Mouse (Mus musculus) embryo, embryonic 11 days (tissue): ENCODE data around the gene Fgd1.

Experiments
- DNase-seq: peaks from one replicate; pipeline ENCODE4 v3.0.0-alpha.2; 2015

Fgd1 gene

DNA sequence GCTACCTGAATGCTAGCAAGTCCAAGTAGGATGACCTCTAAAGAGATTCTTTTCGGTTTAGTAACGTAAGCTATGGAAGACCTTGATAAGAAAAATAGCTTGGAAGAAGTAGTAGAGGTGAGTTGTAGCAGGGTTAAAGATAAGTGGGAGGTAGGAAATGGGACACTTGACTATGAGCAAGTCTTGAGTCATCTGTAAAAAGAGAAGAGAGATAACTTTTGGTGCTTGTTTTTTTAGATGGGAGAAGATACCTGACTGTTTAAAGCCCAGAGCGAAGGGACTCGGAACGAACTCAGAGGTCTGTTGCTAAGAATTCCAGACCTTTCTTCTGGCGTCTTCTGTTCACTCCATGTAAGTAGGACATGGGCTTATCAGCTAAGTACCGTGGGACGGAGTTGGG lies at the start of gene Fgd1:
Fgd1 (plus strand) TSS at position 301 of the 400 bp plus-strand sequence.
- no peak for DNase-seq

DNA sequence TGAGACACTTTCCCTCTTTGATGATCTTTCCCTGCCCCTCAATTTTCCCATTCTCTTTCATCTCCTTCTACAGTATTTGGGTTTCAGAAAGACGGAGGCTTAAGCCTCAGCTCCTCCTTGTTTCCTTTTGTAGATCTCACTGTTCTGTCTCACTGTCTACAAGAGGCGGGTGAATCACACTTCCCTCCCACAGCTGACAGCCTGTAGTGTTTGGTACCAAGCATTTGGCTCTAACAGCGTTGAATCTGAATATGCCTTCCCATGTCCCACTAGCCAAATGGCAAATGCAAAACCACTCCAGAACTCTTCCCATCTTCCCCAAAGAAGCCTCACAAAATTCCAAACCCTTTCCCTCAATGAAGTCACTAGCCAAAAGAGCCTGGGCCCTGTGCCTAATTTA lies 49.2 kb upstream of the Fgd1 start:
- no peak for DNase-seq

DNA sequence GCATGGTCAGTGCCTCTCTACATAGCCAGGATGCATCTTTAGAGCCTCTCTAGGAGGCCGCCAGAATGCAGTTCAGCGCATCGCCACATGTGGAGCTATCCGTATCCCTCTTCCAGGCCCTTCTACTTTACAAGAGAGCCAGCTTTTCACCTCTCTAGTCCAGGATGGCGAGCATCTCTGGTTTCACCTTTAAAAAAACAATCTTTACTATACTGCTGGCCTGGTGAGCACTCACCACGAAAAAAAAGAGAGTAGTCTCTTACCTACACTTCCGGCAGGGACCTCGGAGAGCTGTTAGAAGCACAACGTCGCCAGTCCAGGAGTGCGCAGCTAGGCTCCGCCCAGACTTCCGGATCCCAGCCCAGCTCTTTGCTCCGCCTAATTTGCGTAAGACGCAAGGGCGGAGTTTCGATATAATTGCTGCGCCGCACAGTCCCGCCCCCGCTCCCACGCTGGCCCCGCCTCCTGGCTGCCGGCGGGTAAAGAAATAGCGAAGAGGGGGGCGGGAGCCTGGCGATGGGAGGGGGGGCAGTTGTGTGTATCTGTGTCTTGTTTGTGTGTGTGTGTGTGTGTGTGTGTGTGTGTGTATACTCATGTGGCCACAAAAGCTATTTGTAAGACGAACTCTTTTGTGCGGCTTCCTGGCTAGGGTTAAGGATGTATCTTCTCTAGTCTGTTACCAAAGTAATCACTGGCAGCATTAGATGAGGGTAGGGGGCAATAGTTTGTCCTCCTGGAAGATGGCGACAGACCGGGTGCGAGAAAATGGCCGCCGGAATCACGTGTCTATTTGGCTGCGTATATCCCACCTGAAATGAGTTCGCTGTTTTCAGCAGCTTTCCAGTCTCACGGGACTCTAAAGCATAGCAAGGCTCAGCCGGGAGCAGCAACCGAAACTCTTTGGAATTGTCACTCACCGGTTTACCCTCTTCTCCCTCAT lies 28.7 kb upstream of the Fgd1 start, which contains the start of gene Gnl3l:
Gnl3l (minus strand) TSS at position 385 of the 940 bp plus-strand sequence.
- DNase-seq, result peak; percentile 94

DNA sequence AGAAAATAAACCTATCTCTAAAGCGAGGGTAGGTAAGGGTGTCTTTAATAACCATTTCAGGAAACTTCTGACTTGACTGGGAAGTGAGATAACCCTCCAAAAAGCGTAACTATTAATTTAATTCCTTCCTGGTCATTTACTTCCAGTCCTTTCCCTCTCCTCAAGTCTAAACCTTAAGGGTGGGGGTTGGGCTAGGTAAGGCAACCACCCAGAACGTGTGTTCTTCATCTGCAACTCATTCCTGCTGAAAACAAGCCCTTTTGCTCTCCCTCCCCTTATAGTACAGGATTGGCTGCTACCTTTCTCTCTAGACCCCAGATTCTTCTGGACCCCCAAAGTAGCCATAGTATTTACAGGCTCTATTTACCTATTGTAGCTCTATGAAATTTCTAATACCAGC lies 28.1 kb upstream of the Fgd1 start:
- peak; percentile 36 for DNase-seq

DNA sequence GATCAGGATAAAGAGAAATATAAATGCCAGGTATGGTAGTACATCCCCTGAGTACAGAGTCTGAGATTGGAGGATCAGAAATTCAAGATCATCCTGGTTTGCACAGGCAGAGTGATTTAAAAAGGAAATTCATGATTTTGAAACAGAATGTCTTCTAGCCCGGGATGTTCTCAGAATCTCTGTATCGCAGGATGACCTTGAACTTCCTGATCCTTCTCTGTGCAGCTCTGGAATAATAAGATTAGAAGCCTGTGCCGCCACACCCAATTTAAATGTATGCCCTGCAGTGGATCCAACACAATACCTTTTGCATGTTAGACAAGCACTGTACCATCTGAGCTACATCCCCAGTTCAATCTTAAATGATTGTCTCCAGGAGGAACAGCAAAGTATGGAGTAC lies 27.2 kb upstream of the Fgd1 start:
- no peak for DNase-seq

DNA sequence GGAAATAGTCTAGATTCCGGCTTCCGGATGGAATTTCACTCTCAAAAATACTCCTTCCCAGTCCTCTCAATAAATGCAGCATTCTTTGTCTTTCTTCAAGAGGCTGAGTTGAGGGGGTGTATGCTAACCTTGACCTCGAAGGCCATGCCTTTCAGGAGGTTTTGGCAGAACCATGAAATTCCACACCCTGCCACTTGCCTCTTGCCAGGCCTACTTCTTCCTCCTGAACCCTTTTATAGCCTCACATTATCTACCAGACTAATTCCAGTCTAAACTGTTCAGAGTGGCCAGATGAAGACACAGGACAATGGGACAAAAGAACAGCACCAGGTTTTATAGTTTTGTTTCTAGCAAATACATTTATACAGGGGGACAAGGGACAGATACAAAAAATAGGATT lies 14.6 kb upstream of the Fgd1 start:
- no peak for DNase-seq

DNA sequence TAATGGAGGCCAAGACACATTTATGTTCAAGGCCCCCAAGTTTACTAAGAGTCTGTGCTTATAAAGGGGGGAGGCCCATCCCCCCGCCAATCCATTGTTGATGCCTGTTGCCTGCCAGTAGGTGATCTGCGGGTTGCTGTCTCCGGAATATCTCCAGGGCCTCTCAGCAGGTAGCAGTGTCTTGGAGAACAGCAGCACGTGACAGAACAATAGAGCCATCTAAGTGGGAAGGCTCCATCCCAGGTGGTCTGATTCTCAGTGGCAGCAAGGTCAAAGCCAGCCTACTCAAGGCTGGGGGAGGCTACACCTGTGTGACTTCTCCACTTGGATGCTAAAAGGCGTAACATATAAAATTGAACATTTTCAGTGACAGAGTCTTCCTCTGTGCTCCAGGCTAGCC lies 4.7 kb upstream of the Fgd1 start:
- no peak for DNase-seq

DNA sequence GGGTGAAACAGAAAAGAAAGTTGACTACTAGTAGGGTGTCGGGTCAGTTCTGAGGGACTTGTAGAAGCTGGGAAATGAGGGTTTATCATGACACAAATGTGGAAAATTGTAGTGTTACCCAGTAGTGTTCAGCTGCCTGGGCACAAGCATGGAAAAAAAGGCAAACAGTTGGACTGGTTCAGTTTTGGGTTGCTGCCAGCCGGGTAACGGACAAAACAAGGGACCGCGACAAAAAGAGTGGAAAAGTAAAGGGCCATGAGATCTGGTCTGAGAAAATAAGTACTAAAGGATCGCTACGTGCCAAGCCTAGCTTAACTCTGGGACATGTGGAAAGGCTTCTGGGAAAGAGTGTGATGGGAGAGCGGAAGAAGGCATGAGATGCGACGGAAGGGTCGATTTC lies 371 bp downstream of the Fgd1 start:
- no peak for DNase-seq

DNA sequence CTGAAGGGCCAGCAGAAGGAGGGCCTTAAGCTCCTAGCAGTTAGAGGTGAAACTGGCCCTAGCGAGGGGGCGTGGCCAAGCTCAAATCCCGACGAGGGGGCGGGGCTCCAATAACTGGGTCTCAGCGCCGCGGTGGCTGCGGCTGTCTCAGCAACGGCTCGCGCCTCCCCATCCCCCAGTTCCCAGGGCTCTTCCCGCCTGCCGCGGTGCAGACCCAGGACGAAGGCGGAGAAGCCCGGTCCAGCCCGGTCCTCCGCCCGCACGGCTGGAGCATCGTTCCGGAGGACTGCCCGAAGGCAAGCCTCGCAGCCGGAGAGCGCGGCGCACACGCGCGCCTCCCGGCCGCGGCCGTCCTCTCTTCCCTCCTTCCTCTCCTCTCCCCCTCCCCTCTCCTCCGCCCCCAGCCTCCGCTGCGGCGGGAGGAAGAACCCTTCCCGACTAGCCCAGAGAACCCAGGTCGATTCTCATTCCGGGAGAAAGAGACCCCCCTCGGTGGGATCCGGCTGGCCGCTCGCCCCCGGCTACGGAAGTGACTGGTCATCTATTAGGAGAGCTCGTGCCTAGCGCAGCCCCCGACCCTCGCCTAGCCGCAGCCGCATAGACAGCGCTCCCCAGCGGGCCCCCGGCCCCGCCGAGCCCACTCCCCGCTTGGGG lies 954 bp downstream of the Fgd1 start:
- DNase-seq, result peak; percentile 93

DNA sequence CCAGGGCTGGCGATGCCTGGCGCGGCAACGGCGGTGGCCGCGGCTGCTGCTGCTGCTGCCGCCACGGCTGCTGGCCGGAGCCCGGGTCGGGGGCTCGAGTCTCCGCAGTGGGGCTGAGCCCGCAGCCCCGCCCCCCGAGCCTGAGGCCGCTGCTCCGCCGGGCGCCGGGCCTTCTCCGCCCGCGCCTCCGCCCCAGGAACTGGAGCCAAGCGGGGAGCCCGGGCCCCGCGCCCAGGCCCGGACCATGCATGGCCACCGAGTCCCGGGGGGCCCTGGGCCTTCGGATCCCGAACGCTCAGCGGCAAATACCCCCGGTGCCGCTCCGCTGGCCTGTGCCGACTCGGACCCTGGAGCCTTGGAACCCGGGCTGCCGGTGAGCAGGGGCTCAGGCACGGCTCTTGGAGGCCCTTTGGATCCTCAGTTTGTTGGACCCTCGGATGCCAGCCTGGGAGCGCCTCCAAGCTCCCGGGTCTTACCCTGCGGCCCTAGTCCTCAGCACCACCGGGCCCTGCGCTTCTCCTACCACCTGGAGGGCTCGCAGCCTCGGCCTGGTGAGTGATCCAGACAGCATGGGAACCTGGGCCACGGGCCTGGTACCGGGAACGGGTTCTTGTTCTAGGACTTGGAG lies 1.6 kb downstream of the Fgd1 start:
- peak; percentile 51 for DNase-seq

DNA sequence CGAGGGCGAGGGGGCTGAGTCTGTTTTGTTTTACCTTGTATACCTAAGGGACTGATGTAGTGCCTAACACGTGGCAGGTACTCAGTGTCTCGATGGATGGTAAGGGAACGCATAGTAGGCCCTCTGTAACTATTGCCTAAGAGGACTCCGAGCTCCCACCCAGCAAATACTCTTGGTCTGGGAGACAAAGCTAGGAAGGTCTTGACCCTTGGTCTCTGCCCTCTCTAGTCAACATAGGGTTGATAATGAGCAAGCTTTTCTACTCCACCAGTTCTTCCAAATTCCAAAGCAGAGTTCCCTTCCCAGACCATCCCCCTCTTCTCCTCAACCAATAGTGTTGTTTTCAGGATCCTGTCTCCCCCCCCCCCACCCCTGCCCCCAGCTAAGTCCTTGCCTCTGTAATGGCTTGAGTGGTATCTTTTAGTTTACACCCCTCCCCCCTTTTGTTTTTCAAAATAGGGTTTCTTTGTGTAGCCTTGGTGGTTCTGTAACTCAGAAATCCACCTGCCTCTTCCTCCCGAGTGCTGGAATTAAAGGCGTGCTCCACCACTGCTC lies 3.8 kb downstream of the Fgd1 start:
- no peak for DNase-seq

DNA sequence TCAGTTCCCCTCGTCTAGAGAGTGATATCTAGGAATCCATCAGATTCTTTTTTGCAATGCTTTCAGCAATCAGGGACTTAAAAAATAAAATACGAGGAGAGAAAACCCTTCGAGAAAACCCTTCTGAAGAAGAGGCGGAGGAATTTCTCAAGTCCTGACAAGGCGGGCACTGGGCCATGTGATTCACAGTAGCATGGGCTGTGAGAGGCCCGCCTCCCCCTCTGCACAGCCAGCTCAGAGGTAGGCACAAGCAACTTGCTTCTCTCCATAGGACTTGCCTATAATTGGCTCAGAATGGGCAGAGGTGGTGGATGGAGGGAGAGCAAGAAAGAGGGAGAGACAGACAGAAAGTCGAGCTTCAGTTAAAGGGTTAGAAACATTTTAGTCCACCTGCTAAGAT lies 4.4 kb downstream of the Fgd1 start:
- DNase-seq, result no peak

DNA sequence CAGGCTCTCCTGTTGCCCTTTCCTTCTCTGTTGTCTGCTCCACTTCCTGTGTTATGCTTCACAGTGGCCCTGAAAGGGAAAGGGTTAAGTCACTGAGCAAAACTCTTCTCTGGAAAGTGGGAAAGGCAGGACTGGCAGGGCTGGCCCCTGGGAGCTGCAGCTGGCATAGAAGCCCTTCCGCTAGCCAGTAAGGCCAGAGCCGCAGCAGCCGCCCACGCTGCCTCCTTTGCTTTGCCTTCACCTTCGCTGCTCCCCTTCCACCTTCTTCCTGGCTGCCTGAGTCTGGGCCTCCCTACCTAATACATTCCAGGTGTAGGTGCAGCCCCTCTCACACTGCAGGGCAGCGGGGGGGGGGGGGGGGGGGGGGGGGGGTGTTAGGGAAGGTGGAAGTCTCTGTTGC lies 8.5 kb downstream of the Fgd1 start:
- DNase-seq, result peak; percentile 17

DNA sequence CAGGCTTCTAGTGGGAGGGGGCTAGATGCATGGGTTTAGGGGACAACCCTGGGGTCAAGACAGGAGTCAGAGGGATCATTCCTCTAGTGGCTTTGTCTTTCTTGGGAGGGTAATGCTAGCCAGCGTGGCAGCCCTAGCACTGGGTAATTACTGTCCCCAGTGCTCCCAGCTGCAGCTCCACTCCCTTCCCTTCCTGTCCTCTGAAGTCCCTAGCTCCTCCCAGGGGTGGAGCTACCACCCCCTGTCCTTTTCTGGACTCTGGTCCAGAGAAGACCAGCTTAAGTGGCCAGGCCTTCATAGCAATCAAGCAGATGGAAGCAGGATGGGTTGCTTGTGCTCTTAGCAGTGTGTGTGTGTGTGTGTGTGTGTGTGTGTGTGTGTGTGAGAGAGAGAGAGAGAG lies 9.6 kb downstream of the Fgd1 start:
- peak; percentile 27 for DNase-seq

DNA sequence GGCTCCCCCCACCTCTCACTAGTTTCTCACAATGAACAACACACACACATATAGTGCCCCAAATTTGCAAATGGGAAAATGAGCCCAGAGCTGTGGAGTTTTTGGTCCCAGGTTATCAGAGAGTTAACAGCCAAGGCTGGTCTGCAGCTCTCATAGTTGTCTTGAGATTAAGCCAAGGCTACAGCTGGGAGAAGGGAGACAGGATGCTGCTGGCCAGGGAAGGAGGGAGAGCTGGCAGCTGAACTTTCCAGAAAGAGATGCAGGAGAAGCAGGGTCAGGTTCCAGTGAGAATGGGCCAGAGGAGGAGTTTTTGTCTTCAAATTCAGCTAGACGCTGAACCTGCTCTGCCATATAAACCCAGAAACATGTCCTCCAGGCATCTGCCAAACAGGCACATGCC lies 13.4 kb downstream of the Fgd1 start:
- no peak for DNase-seq

DNA sequence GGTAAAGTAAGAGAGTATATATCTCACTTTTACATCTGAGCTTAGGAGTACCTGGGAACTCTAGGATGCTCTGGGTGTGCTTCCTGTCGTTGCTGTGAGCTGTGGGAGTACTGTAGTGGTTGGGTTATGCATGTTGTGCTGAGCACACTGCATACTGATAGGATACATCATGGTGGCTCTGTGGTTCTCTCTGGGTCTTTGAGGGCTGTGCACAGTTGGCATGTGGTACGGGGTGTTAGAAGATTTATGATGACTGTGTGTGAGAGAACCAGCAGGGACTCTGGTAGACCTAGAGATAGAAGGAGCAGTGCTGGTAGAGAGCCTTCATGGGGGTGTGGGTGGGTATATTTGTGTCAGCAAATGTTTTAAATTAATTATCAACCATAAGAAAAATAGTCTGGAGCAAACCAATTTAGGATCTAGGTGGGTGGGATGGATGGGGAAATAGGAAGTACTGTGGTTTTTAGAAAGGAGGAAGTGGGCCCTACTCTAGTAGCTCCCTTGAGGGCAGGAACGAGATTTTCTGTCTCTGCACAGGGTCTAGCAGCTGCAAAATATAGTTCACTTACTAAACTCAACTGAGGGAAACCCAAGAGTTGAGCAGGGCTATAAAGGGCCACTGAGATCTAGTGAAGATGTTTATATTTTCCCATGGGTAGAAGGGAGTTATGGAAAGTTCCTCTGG lies 15.8 kb downstream of the Fgd1 start:
- no peak for DNase-seq

DNA sequence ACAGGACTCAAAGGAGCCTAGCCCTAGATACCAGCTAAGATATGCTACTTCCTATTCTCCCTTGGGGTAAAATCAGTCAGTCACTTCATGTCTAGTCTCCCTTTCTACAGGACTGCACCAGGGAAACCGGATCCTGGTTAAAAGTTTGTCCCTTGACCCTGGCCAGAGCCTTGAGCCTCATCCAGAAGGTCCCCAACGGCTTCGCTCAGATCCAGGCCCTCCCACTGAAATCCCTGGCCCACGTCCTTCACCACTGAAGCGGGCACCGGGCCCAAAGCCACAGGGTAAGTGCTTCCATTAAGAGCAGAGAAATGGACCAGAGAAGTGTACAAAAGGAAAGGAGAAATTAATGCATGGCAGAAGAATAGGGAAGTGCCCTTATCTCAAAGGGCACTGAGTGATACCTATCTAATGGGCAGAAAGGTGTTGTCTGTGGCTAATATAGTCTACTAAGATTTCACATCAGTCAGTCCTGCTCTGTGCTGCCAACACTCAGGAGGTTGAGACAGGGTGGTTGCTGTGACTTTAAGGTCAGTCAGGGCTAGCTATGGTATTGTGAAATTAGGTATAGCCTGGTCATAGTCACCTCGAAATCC lies 20.2 kb downstream of the Fgd1 start:
- no peak for DNase-seq

DNA sequence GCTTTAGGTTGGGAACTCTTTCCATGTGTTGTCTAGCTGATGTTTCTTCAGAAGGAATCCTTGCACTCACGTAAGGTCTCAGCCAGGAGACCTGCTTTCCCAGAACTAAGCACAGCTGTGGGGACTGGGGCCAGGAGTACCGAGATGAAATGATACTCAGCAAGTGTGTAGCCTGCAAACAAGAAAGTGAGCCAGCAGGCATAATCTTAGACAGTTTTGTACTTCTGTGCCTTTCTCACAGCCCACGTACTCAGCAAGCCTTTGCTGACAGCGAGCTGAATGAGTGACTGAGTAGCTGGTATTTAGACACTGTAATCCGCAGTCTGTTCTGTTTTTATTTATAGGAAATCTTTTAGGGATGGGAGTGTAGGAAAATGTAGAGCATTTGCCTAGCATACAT lies 21.9 kb downstream of the Fgd1 start:
- no peak for DNase-seq

DNA sequence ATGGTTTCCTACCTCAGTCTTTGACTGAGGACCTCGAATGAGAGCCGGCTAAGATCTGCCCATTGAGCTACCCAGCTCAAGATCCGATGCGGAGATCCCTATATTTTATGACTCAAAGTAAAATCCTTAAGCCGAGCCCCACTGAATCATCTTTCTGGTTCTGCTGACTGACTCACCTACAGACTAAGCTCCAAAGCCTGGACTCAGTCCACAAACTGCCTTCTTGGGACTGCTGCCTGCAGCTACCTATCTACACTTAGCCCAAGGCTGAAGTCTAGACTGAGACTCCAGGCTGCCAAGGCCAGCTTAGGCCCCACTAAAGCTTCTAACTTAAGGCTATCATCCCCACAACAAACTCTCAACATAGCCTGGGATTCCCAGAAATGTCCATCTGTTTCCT lies 30.1 kb downstream of the Fgd1 start:
- no peak for DNase-seq

DNA sequence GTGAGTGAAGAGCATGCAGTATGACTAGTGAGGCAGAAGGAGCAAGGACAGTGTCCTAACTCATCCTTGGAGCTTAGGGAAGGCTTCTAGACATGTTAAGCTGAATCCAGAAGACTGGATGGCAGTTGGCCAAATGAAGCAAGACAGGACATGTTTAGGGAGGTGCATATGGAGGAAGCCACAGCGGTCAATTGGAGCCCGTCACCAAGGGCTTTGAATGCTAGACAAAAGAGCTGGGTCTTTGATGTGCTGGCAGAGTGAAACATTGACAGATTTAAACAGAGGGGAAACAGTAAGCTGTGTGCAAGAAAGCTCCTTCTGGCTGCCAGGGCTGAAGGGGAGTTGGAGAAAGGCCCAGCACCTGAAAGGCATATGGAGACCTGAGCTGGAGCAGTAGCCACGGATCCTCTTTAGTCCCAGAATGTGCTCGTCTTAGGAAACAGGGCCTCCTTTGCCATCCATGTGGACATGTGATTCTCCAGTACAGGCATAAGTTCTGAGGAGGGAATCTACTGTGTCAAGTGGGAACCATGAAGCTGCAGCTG lies 31.1 kb downstream of the Fgd1 start:
- DNase-seq, result no peak

DNA sequence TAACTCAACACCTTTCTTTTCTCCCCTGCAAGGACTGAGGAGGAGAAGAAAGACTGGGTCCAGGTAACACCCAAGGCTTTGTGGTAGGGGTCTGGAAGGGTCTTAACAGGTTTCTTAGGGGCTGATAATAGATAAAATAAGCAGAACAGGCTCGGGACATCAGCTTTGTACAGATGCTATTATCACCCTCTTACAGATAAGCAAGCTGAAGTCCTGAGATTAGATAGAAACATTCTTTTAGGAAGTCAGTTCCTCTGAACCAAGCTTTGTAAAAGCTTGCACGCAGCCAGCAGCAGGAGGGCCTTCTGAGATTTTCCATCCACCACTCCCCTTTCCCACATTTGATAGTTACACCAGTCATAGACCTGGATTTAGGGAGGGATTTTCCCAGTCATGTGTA lies 39.6 kb downstream of the Fgd1 start:
- no peak for DNase-seq

DNA sequence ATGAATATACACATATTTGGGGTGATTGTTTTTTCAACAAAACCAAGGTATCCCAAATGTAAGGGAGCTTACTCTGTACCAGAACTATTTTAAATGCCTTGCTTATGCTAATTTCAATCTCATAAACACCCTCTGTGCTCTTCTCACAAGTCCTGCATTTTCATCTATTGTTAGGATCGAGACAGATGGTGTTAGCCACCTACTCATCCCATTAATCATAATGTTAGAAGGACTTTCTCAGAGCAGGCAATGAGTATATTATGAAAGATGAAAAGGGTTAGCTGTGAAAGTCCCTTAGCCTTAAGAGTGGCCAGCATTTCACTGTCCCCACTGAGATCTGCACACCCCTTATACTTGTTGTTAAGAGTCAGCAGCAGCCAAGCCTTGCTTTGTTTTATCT lies 41.5 kb downstream of the Fgd1 start:
- DNase-seq, result no peak
